Mouse (Mus musculus) hindbrain, embryonic 11.5 days (tissue): ENCODE data around the gene Ucma. TPM values are rescaled to one million over a fixed set of nuclear protein-coding genes. Genes with fewer than 3 reads are reported as not detected.
A peak's percentile ranks its signal among the peaks of the same experiment; 100 is the strongest.

Experiments used
- ATAC-seq: fragments of 200-750 bp; cut with Nextera tagmentation; 2 replicates; pipeline ENCODE4 v1.8.0; 2017; ENCODE audit warnings: mild to moderate bottlenecking, moderate TSS enrichment, moderate library complexity; ENCODE audit not compliant: low FRiP score
- DNase-seq: peaks from one replicate; pipeline ENCODE4 v3.0.0-alpha.2; 2015; ENCODE audit warnings: low spot score
- H3K27ac ChIP-seq: fragments of 300-500 bp; sonication (generic); 2 replicates; pipeline ENCODE4 v1.5.1; 2014; ENCODE audit warnings: mild to moderate bottlenecking, low read depth, low read length
- H3K27me3 ChIP-seq: fragments of 300-500 bp; sonication (generic); 2 replicates; pipeline ENCODE4 v1.6.1; 2014; ENCODE audit warnings: mild to moderate bottlenecking, low read length, moderate library complexity, mixed read lengths; ENCODE audit not compliant: control insufficient read depth, insufficient read depth
- H3K36me3 ChIP-seq: fragments of 300-500 bp; sonication (generic); 2 replicates; pipeline ENCODE4 v1.6.1; 2014; ENCODE audit warnings: mild to moderate bottlenecking, low read length, moderate library complexity, mixed read lengths; ENCODE audit not compliant: control insufficient read depth, insufficient read depth
- H3K4me1 ChIP-seq: fragments of 300-500 bp; sonication (generic); replicated peaks from 2 replicates; pipeline ENCODE4 v1.6.1; 2014; ENCODE audit warnings: low read length, mixed read lengths; ENCODE audit not compliant: control insufficient read depth, insufficient read depth
- H3K4me2 ChIP-seq: fragments of 300-500 bp; sonication (generic); replicated peaks from 2 replicates; pipeline ENCODE4 v1.6.1; 2014; ENCODE audit warnings: mild to moderate bottlenecking, low read depth, low read length
- H3K4me3 ChIP-seq: fragments of 300-500 bp; sonication (generic); 2 replicates; pipeline ENCODE4 v1.5.1; 2014; ENCODE audit warnings: low read depth, low read length
- H3K9ac ChIP-seq: fragments of 300-500 bp; sonication (generic); 2 replicates; pipeline ENCODE4 v1.6.1; 2014; ENCODE audit warnings: low read depth, low read length
- H3K9me3 ChIP-seq: fragments of 300-500 bp; sonication (generic); 2 replicates; pipeline ENCODE4 v1.6.1; 2016; ENCODE audit warnings: low read length; ENCODE audit not compliant: control insufficient read depth
- WGBS: fragments of 180-500 bp; shearing (Covaris S2); extraction: QIAGEN DNeasy Blood & Tissue Kit; methylation state at CpG from one replicate; pipeline ENCODE4 v1.1.7; 2014; 5-methylcytosine and 5-hydroxymethylcytosine counted together
- polyA plus RNA-seq: library from polyadenylated mRNA; unstranded; fragments of >200 nt; fragmentation: Nextera tagmentation; extraction: Ambion mirVana; gene quantifications from 2 replicates; pipeline ENCODE4 v1.2.1, GENCODE M21; 2014

The Ucma gene
- polyA plus RNA-seq, 1 experiment from 2014 or later, result not detected

DNA sequence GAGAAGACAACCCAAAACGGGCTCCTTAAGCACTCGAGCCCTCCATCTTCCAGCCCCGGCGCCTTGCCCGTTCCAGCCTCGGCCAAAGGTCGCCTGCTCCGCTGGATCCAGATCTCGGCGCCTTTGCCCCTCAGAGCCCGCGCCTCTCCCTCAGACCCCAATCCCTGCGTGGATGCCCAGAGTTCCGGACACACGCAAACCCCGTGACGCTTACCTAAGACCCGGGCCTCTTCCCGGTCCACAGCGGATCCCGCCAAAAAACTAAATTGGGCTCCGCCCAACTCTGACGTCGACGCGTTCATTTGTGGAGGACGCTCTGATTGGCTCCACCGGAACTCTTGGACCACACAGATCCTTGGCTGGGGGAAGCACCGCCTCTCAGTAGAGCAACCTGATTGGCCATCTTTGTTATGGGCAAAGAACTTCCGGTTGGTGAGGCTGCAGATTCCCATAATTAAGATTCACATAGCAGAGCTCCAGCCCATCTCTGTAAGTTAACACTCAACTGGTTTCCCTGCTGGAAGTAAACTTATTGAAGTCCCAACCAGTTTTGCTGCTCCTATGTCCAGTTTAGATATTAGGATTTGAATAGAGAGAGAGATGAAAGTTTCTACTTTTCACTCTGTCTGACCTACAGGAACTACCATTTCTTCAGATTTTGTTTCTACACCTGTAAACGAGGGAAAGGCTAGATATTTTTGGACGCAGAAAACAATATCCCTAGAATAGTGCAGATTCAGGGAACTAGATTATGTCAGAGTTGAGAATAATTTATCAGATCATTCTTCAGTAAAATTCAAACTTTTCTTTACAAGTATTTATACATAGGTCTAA is 36.8 kb downstream of the Ucma start, which contains the start of gene Mcm10:
TSS of gene Mcm10 (minus strand) at position 301 of the 834 bp plus-strand sequence.
- Histone ChIP-seq H3K27ac (no peak within 1 kb of the TSS), H3K9me3 (no peaks in the 10 kb centered on the region), H3K4me3 (peak within 1 kb of the TSS; percentile 57), H3K9ac (peak within 1 kb of the TSS; percentile 51; the same call in 1 of the 2 replicates), H3K36me3 (peaks cover 4% of the 10 kb centered on the region; the same call in 1 of the 2 replicates), H3K4me1 (no peaks in the 10 kb centered on the region), H3K4me2 (peak within 1 kb of the TSS; percentile 46), H3K27me3 (no peaks in the 10 kb centered on the region)
- DNase-seq, result peak; percentile 98
- ATAC-seq, result peak; percentile 100
- WGBS, result 4% methylated on average over 32 of the region's 32 CpGs

DNA sequence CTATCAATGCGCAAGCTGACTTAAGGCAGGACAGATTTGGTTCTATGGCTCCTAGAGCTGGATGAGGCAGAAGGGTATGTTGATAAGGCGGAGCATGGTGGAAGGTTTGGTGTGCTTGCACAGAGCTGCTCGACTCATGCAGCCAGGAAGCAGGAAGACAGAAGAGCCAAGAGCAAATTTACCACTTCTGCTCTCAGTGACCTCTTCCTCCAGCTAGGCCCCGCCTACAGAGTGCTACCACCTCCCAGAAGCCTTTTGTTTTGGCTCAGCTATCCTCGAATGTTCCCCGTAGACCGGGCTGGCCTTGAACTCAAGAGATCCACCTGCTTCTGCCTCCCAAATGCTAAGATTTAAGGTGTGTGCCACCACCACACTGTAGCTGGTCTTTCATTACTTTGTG is 38.7 kb downstream of the Ucma start:
- 80% methylated on average over 7 of the region's 7 CpGs for WGBS
- no peaks in the 10 kb centered on the region for H3K9me3 ChIP-seq
- no peaks in the 10 kb centered on the region for H3K36me3 ChIP-seq
- H3K4me2 ChIP-seq, result no peak overlapping the region
- H3K27ac ChIP-seq, result no peak overlapping the region
- DNase-seq, result no peak
- no peaks in the 10 kb centered on the region for H3K27me3 ChIP-seq
- no peak overlapping the region for H3K9ac ChIP-seq
- no peak overlapping the region for H3K4me3 ChIP-seq
- no peak for ATAC-seq
- H3K4me1 ChIP-seq, result no peaks in the 10 kb centered on the region

DNA sequence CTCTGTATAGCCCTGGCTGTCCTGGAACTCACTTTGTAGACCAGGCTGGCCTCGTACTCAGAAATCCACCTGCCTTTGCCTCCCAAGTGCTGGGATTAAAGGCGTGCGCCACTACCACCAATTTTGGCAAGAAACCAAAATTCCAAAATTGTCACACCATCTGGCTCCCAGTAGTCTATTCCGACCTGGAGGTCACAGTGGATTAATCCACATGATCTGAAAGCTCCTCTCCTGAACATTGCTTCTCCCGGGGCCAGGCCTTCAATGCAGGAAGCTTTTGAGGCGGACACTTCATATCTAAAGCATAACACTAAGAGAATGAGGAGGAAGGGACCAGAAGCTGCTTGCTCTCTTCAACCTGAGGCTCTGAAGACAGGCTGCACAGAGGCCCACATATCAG is 39.6 kb downstream of the Ucma start:
- no peak for DNase-seq
- Histone ChIP-seq H3K27me3 (no peaks in the 10 kb centered on the region), H3K9ac (no peak overlapping the region), H3K4me1 (no peaks in the 10 kb centered on the region), H3K4me3 (no peak overlapping the region), H3K27ac (no peak overlapping the region), H3K9me3 (no peaks in the 10 kb centered on the region), H3K36me3 (no peaks in the 10 kb centered on the region), H3K4me2 (no peak overlapping the region)
- ATAC-seq, result no peak
- WGBS, result 91% methylated on average over 6 of the region's 6 CpGs

DNA sequence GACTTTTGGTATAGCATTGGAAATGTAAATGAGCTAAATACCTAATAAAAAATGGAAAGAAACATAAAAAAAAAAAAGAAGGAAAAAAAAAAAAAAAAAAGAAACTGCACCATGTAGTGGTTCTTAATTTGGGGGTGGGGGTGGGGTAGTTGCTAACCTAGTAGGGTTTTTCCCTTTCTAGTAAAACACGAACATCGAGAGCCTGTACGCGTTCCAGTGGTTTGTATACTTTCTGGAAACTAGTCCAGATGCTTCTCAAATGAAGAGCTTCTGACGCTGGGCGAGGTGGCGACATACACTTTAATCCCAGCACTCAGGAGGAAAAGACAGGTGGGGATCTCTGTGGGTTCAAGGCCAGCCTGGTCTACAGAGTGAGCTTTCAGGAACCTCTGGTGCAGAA is 41.0 kb downstream of the Ucma start:
- no peak for ATAC-seq
- no peaks in the 10 kb centered on the region for H3K36me3 ChIP-seq
- H3K9me3 ChIP-seq, result no peaks in the 10 kb centered on the region
- H3K4me1 ChIP-seq, result no peaks in the 10 kb centered on the region
- no peak overlapping the region for H3K4me2 ChIP-seq
- no peak overlapping the region for H3K27ac ChIP-seq
- H3K9ac ChIP-seq, result no peak overlapping the region
- WGBS, result 95% methylated on average over 7 of the region's 7 CpGs
- DNase-seq, result no peak
- H3K27me3 ChIP-seq, result no peaks in the 10 kb centered on the region
- no peak overlapping the region for H3K4me3 ChIP-seq

DNA sequence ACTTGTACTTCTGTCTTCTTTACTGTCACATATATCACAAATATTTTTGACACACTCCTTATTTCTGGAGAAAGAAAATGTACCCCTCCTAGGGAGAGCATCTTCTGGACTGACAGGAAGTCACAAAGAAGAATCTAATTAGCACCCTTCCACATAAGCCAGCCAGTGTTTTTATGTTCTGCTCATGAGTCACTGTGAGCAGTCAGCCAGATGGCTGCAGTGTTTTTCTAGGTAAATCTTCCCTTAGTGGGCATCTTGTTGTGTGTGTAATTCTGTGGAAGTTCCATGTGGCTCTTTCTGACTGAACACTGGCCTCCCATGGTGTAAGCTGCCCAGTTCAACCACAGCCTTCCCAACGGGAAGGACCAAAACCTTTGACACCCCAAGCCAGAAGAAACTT is 43.8 kb downstream of the Ucma start:
- WGBS, result 76% methylated on average over 1 of the region's 1 CpGs
- ATAC-seq (no peak), DNase-seq (no peak)
- Histone ChIP-seq H3K4me1 (no peaks in the 10 kb centered on the region), H3K27ac (no peak overlapping the region), H3K4me3 (no peak overlapping the region), H3K4me2 (no peak overlapping the region), H3K27me3 (no peaks in the 10 kb centered on the region), H3K9ac (no peak overlapping the region), H3K36me3 (no peaks in the 10 kb centered on the region), H3K9me3 (no peaks in the 10 kb centered on the region)

DNA sequence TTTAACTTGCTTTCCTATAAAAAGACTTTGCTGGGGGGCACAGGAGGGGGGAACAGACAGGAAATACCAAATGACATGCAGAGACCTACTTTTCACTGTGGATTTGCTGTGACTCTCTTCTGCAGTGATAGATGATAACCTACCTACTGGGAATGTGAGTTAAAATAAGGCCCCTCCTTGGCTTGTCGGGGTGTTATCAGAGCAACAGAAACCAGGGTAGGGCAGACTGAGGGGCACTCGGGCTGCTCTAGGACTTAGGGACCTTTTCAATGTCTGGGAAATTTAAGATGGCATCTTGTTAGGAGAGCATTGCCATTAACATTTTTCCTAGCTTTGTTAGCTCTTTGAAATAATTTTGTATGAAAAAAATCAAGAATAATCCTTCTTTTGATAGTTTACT is 47.4 kb downstream of the Ucma start:
- ATAC-seq, result no peak
- H3K36me3 ChIP-seq, result no peaks in the 10 kb centered on the region
- H3K4me3 ChIP-seq, result no peak overlapping the region
- no peak overlapping the region for H3K9ac ChIP-seq
- H3K9me3 ChIP-seq, result no peaks in the 10 kb centered on the region
- H3K27ac ChIP-seq, result no peak overlapping the region
- H3K4me2 ChIP-seq, result no peak overlapping the region
- no peaks in the 10 kb centered on the region for H3K4me1 ChIP-seq
- H3K27me3 ChIP-seq, result no peaks in the 10 kb centered on the region
- 70% methylated on average over 2 of the region's 2 CpGs for WGBS
- DNase-seq, result no peak

DNA sequence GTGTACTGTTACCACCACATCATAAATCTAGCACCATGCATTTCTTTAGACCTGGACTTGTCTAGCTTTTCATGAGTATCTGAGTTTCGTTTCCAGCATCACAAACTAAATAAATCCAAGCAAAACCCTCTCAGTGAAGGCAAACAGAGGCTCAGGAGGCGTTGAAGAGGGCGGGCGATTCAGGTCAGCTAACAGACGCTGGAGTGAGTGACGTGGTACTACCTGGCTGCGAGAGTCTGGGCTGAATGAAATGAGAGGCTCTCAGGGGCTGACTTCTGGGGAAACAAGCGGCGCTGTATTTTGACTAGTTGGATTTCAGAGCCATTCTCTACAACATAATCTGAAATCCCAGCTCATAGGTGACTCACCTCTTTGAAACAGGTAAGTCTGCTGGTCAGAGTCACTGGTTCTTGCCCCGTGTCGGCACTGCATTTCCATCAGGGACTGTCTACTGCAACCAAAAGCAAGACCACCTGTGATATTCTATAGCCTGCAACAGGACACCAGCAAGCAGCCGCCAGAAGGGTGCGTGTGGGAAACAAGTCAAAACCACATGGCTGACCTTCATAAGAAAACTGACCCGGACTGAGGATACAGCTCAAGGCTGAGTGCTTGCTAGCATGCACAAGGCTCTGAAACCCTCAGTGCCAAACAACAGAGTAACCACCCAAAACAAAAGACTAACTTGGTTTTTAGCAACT is 47.9 kb downstream of the Ucma start:
- 74% methylated on average over 14 of the region's 14 CpGs for WGBS
- no peak for ATAC-seq
- H3K27ac ChIP-seq, result no peak overlapping the region

DNA sequence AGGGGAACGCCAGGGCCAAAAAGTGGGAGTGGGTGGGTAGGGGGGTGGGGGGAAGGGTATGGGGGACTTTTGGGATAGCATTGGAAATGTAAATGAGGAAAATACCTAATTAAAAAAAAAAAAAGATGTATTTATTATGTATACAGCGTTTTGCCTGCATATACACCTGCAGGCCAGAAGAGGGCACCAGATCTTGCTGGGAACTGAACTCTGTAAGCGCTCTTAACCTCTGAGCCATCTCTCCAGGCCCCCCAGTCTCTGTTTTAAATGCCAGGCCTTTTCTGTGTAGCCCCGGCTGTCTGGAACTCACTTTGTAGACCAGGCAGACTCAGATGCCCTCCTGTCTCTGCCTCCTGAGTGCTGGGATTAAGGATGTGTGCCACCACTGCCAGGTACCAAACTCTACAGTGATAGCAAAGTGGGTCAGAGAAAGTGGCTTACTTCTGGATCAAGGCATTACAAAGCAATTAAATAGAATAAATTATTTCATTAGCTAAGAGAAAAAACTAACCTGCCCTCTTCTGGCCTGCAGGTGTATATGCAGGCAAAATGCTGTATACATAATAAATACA is 49.3 kb downstream of the Ucma start:
- Histone ChIP-seq H3K9ac (no peak overlapping the region), H3K4me2 (no peak overlapping the region), H3K27me3 (no peaks in the 10 kb centered on the region), H3K27ac (no peak overlapping the region), H3K9me3 (no peaks in the 10 kb centered on the region), H3K4me3 (no peak overlapping the region), H3K4me1 (no peaks in the 10 kb centered on the region), H3K36me3 (no peaks in the 10 kb centered on the region)
- no peak for ATAC-seq
- no peak for DNase-seq
- WGBS, result 45% methylated on average over 3 of the region's 4 CpGs

More for the DNA sequence above, 47.9 kb downstream of the Ucma start:
- Histone ChIP-seq H3K4me2 (no peak overlapping the region), H3K27me3 (no peaks in the 10 kb centered on the region), H3K4me1 (no peaks in the 10 kb centered on the region), H3K4me3 (no peak overlapping the region), H3K9me3 (no peaks in the 10 kb centered on the region), H3K36me3 (no peaks in the 10 kb centered on the region), H3K9ac (no peak overlapping the region)
- DNase-seq, result no peak
